Mouse (Mus musculus): ENCODE data around the gene Ankdd1b. TPM values are rescaled to one million over a fixed set of nuclear protein-coding genes. Genes with fewer than 3 reads are reported as not detected.

Ankdd1b gene
- polyA plus RNA-seq, 1 experiment from 2014 or later = 0.21 TPM

DNA sequence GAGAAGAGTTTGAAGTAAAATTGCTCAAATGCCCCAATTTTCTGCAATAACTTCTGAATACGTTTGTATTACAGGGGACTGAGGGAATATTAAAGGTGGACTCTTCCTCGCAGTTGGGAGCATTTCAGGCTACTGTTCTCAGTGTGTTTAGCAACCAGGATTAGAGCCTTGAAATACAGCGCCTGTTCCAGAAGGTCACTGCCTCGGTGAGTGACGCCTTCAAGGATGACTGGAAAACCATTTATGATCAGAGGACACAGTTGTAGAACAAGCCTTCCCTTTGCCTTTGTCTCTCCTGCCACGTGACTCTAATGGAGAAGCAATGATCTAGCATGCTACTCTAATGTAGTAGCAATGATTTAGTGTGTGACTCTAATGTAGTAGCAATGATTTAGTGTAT is 17.0 kb upstream of the Ankdd1b start:
- Histone ChIP-seq H3K36me3 (0 out of 2 replicates have a peak, but pooled peaks cover 3% of the 10 kb centered on the region), H3K9ac (no peak overlapping the region), H3K9me3 (replicated peaks) (no peaks in the 10 kb centered on the region), H3K4me1 (no peaks in the 10 kb centered on the region), H3K27me3 (no peaks in the 10 kb centered on the region), H3K4me2 (replicated peaks) (no peak overlapping the region), H3K4me3 (no peak overlapping the region), H3K27ac (no peak overlapping the region)
- 89% methylated on average over 6 of the region's 6 CpGs for WGBS
- no peak for ATAC-seq (ENCODE audit: low FRiP score)

DNA sequence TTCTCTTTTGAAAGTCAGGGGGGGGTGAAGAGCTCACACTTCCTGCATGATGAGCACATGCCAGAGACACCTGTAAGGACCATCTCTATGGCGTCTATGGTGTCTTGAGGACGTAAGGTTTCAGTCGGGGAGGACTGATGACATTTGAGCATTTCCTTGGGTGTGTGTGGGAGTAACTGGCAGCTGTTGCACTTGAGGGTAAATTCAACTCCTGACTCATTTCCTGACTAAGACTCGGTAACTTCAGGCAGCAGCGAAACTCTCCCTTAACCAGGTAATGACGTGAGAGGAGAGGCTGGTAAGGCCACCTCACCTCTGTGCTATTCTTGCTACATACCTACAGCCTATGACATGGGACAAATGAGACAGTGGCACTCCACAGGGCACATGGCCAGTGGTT is 16.2 kb upstream of the Ankdd1b start:
- no peak overlapping the region for H3K9ac ChIP-seq
- H3K27ac ChIP-seq = no peak overlapping the region
- H3K4me1 ChIP-seq = no peaks in the 10 kb centered on the region
- no peaks in the 10 kb centered on the region for H3K27me3 ChIP-seq
- H3K9me3 ChIP-seq (replicated peaks) = no peaks in the 10 kb centered on the region
- no peak overlapping the region for H3K4me2 ChIP-seq (replicated peaks)
- H3K36me3 ChIP-seq = 0 out of 2 replicates have a peak, but pooled peaks cover 3% of the 10 kb centered on the region
- no peak overlapping the region for H3K4me3 ChIP-seq
- WGBS = 95% methylated on average over 6 of the region's 6 CpGs
- no peak for ATAC-seq (ENCODE audit: low FRiP score)

DNA sequence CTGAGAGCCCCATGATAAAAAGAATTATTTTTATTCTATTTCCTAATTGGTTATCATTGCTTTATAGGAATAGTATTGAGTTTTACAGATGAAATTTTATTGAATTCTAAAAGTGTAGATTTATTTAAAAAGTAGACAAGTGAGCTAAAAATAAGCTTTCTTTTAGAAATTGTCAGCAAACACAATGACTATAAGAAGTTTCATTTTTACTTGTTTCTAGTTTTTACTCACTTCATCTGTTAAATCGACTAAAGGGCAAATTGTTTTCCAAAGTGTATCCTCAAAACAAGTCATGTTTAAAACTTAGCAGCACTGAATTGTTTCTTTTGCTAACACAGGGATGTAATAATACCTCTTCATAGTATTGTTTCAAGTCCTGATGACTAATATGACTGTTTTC is 8.0 kb upstream of the Ankdd1b start:
- 89% methylated on average over 1 of the region's 1 CpGs for WGBS
- Histone ChIP-seq H3K36me3 (no peaks in the 10 kb centered on the region), H3K4me3 (no peak overlapping the region), H3K27ac (no peak overlapping the region), H3K9me3 (replicated peaks) (no peaks in the 10 kb centered on the region), H3K27me3 (no peaks in the 10 kb centered on the region), H3K4me2 (replicated peaks) (no peak overlapping the region), H3K9ac (no peak overlapping the region), H3K4me1 (no peaks in the 10 kb centered on the region)
- ATAC-seq (ENCODE audit: low FRiP score) = no peak

DNA sequence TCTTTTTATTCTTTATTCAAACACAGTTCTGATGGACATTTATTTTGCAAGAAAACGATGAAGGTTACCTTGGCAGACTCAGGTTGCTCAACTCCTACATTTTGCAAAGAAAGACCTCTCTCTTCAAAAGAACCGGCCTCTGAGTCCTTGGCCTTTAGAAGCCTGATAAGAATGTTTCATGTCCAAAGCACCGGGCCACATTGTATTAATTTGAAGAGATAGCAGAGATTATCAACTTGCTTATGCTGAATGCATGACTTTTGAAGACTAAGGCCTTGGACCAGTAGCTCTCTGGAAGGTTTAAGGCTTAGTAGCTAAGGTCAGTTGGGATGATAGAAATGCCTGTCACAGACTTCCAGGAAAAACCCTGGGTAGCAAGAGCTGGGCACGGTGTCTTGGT is 6.2 kb upstream of the Ankdd1b start:
- Histone ChIP-seq H3K27ac (no peak overlapping the region), H3K4me2 (replicated peaks) (no peak overlapping the region), H3K27me3 (no peaks in the 10 kb centered on the region), H3K36me3 (no peaks in the 10 kb centered on the region), H3K4me3 (no peak overlapping the region), H3K9me3 (replicated peaks) (no peaks in the 10 kb centered on the region), H3K4me1 (no peaks in the 10 kb centered on the region), H3K9ac (no peak overlapping the region)
- WGBS = 94% methylated on average over 4 of the region's 4 CpGs
- ATAC-seq (ENCODE audit: low FRiP score) = no peak

DNA sequence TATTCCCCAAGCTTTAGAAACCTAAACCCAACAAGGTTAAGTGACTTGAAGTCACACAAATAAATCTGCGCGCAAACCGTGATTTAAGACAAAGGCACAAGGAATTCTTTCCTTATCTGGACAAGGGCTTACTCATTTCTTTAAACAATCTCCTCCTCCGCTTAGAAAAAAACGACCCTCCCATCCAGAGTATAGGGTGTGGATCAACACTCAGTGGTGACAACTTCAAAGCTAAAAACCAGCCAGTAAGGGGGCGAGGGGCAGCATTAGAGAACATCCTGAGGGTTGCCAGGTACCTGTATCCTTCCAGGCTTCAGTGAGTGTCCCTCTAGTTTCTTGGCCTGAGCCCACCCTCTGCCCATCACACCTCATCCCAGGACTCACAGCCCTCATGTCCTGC is 442 bp downstream of the Ankdd1b start:
- Histone ChIP-seq H3K36me3 (no peaks in the 10 kb centered on the region), H3K4me3 (no peak overlapping the region), H3K9me3 (replicated peaks) (no peaks in the 10 kb centered on the region), H3K9ac (no peak overlapping the region), H3K27me3 (no peaks in the 10 kb centered on the region), H3K27ac (no peak overlapping the region), H3K4me2 (replicated peaks) (no peak overlapping the region), H3K4me1 (no peaks in the 10 kb centered on the region)
- 88% methylated on average over 6 of the region's 6 CpGs for WGBS
- ATAC-seq (ENCODE audit: low FRiP score) = no peak

DNA sequence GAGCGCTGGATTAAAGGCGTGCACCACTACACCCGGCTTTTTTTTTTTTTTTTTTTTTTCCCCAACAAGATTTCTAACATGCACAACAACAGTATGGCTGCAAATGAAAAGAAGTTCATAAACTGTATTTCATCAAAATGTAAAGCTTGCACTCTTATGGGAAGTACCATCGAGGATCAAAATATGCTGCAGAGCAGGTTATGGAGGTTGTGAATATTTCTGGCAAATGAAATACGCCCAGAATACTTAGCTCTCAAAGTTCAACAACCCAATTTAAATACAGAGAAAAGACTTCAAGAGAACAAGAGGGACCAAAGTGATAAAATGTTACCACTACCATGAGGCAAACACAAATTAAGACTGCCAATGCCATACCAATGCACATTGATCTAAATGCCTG is 2.3 kb downstream of the Ankdd1b start:
- Histone ChIP-seq H3K36me3 (no peaks in the 10 kb centered on the region), H3K9me3 (replicated peaks) (no peaks in the 10 kb centered on the region), H3K4me2 (replicated peaks) (no peak overlapping the region), H3K27me3 (no peaks in the 10 kb centered on the region), H3K4me3 (no peak overlapping the region), H3K27ac (no peak overlapping the region), H3K9ac (no peak overlapping the region), H3K4me1 (no peaks in the 10 kb centered on the region)
- WGBS = 87% methylated on average over 5 of the region's 5 CpGs
- ATAC-seq (ENCODE audit: low FRiP score) = no peak

DNA sequence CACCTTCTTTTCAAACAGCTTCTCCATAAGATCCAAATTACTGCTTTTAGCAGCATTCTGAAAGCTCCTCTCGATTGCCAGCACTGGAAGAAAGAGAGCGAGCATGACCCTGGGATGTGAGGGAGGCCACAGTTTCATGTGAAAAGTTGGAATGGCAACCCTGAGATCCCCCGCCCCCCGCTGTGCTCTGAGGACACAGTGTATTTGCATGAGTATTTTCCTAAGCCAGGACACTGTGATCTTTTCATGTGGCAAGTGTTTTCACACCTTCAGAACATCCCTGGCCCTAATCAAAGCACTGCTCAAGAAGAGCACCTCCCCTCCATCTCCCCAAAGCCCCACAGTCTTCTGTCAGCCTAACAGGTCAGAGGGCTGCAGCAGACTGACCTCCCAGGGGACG is 5.7 kb downstream of the Ankdd1b start:
- ATAC-seq (ENCODE audit: low FRiP score) = no peak
- Histone ChIP-seq H3K4me2 (replicated peaks) (no peak overlapping the region), H3K9me3 (replicated peaks) (no peaks in the 10 kb centered on the region), H3K4me1 (no peaks in the 10 kb centered on the region), H3K36me3 (no peaks in the 10 kb centered on the region), H3K27me3 (no peaks in the 10 kb centered on the region), H3K9ac (no peak overlapping the region), H3K27ac (no peak overlapping the region), H3K4me3 (no peak overlapping the region)
- WGBS = 42% methylated on average over 5 of the region's 5 CpGs

DNA sequence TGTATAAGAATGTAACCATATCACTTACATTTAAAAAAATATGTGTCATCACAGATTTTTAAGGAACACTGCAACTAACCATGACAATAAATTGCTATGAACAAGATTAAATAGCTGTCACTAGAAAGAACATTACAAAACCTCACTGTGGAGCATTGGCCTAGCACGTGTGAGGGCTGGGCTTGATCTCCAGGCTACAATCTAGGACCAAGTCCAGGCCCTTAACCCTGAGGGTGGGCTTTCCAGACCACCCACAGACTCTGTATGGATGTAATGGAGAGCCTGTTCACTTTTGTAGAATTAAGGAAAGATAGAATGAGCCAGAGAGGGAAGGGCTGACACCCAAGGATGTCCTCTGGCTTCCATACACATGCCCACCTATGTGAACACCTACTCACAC is 8.4 kb downstream of the Ankdd1b start:
- H3K4me1 ChIP-seq = no peaks in the 10 kb centered on the region
- no peaks in the 10 kb centered on the region for H3K27me3 ChIP-seq
- no peaks in the 10 kb centered on the region for H3K9me3 ChIP-seq (replicated peaks)
- H3K36me3 ChIP-seq = no peaks in the 10 kb centered on the region
- H3K4me3 ChIP-seq = no peak overlapping the region
- H3K4me2 ChIP-seq (replicated peaks) = no peak overlapping the region
- no peak overlapping the region for H3K27ac ChIP-seq
- no peak overlapping the region for H3K9ac ChIP-seq
- ATAC-seq (ENCODE audit: low FRiP score) = no peak
- 79% methylated on average over 1 of the region's 1 CpGs for WGBS

DNA sequence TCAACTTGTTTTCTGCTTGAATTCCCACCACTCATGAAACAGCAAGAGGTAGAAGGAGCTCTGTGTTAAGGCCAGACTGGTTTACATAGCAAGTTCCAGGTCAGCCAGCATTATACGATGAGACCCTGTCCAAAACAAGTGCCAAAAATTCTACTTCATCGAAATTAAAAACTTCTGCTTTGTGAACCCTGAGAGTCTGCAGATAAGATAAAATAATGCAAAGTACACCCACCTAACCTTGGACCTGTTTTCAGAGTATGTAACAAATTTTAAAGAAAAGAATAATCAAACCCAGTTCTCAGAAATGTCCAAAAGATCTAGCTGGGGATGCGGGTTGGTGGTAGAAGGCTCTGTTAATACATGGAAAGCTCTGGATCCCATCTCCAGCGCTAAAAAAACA is 12.4 kb downstream of the Ankdd1b start:
- Histone ChIP-seq H3K9ac (no peak overlapping the region), H3K27me3 (no peaks in the 10 kb centered on the region), H3K4me3 (no peak overlapping the region), H3K4me2 (replicated peaks) (no peak overlapping the region), H3K27ac (no peak overlapping the region), H3K9me3 (replicated peaks) (no peaks in the 10 kb centered on the region), H3K36me3 (no peaks in the 10 kb centered on the region), H3K4me1 (no peaks in the 10 kb centered on the region)
- no peak for ATAC-seq (ENCODE audit: low FRiP score)
- WGBS = 86% methylated on average over 4 of the region's 4 CpGs

DNA sequence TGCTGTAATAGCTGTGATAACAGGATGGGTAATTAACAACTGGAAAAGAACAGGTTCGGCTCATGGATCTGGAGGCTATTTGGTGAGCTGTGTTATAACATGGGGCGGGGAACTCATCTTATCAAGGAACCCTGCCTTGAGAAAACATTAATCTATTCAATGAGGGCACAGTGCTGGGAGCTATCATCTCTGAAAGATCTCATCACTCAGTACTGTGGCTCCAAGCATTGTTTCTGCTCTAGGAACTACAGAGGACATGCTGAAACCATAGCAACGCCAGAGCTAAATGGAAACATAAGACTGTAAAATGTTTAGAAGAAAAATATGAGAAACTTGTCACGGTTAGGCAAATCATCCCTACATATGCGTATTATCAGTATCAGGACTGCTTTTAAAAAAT is 13.0 kb downstream of the Ankdd1b start:
- Histone ChIP-seq H3K36me3 (no peaks in the 10 kb centered on the region), H3K4me2 (replicated peaks) (no peak overlapping the region), H3K4me1 (no peaks in the 10 kb centered on the region), H3K9me3 (replicated peaks) (no peaks in the 10 kb centered on the region), H3K27ac (no peak overlapping the region), H3K4me3 (no peak overlapping the region), H3K9ac (no peak overlapping the region), H3K27me3 (no peaks in the 10 kb centered on the region)
- 87% methylated on average over 5 of the region's 5 CpGs for WGBS
- no peak for ATAC-seq (ENCODE audit: low FRiP score)

DNA sequence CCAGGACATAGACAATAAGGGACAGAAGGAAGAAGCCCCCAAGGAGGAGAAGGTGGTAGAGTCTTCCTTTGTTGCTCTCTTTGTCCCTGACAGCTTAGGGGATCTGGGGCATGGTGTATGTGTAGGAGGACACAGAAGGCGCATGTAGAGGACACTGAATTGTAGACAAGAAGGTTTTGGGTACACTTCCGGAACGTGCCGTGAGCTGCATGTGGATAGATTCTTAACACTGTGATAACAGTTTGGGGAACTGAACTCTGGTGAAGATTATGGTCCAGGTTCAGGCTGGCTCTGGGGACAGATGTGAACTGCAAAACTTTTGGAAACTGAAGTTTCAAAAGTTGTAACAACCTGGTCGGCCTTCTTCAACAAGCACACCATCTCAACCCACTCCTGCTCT is 13.4 kb downstream of the Ankdd1b start:
- H3K9me3 ChIP-seq (replicated peaks) = no peaks in the 10 kb centered on the region
- H3K4me2 ChIP-seq (replicated peaks) = no peak overlapping the region
- H3K4me1 ChIP-seq = no peaks in the 10 kb centered on the region
- H3K27ac ChIP-seq = no peak overlapping the region
- no peak for ATAC-seq (ENCODE audit: low FRiP score)
- no peak overlapping the region for H3K4me3 ChIP-seq
- H3K27me3 ChIP-seq = no peaks in the 10 kb centered on the region
- 95% methylated on average over 5 of the region's 5 CpGs for WGBS
- no peak overlapping the region for H3K9ac ChIP-seq
- H3K36me3 ChIP-seq = no peaks in the 10 kb centered on the region

DNA sequence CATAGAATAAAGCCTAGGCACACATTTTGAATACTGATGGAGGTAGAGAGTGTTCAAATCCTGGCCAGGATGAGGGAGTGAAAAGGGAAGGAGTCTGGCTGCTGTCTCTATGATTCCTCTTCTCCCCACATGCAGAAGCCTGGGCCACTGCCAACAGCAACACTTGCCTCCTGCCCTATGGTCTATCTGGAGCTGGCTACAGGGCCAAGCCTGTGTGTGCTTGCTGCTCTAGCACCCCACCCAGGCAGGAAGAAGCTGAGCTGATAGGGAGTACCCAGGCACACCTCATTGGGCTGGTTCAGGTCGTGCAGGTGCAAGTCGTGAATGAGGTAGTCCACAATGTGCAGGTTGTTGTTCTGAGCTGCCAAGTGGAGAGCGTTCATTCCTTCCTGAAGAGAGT is 16.7 kb downstream of the Ankdd1b start:
- H3K4me2 ChIP-seq (replicated peaks) = no peak overlapping the region
- H3K9ac ChIP-seq = no peak overlapping the region
- H3K4me3 ChIP-seq = no peak overlapping the region
- 85% methylated on average over 3 of the region's 3 CpGs for WGBS
- H3K27me3 ChIP-seq = no peaks in the 10 kb centered on the region
- no peaks in the 10 kb centered on the region for H3K4me1 ChIP-seq
- ATAC-seq (ENCODE audit: low FRiP score) = no peak
- H3K27ac ChIP-seq = no peak overlapping the region
- no peaks in the 10 kb centered on the region for H3K9me3 ChIP-seq (replicated peaks)
- no peaks in the 10 kb centered on the region for H3K36me3 ChIP-seq

DNA sequence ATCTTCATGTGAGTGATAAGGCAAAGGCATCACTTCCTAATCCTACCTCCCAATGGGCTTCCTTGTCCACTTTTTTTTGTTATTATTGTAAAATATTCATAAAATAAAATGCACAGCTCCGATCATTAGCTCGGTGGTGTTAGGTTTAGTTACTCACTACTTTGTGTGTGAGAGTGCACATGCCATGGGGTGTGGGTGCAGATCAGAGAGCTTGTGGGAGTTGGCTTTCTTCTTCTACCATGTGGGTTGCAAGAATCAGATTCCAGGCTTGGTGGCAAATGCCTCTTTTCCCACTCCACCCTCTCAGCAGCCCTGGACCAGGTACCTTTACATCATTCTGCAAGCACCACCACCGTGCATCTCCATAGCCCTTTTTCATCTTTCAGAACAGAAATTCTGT is 18.4 kb downstream of the Ankdd1b start:
- Histone ChIP-seq H3K9ac (no peak overlapping the region), H3K9me3 (replicated peaks) (no peaks in the 10 kb centered on the region), H3K4me2 (replicated peaks) (no peak overlapping the region), H3K36me3 (no peaks in the 10 kb centered on the region), H3K4me1 (no peaks in the 10 kb centered on the region), H3K27ac (no peak overlapping the region), H3K27me3 (no peaks in the 10 kb centered on the region), H3K4me3 (no peak overlapping the region)
- 92% methylated on average over 3 of the region's 3 CpGs for WGBS
- ATAC-seq (ENCODE audit: low FRiP score) = no peak
